Mouse (Mus musculus) liver, embryonic 12.5 days (tissue): ENCODE results near the gene Flvcr2. TPM values are rescaled to one million over a fixed set of nuclear protein-coding genes. Genes with fewer than 3 reads are reported as not detected.
"Not testable (repeated sequence)": the region's sequence is repeated elsewhere in the genome, so short reads cannot be mapped to it uniquely, and the experiment has no call there.

Source experiments
- ATAC-seq: fragments of 200-750 bp; cut with Nextera tagmentation; 2 replicates; pipeline ENCODE4 v1.8.0; 2017; ENCODE audit warnings: moderate number of reproducible peaks, mild to moderate bottlenecking, moderate library complexity
- H3K27ac ChIP-seq: fragments of 300-500 bp; sonication (generic); 2 replicates; pipeline ENCODE4 v1.5.1; 2016; ENCODE audit warnings: mild to moderate bottlenecking
- H3K27me3 ChIP-seq: fragments of 300-500 bp; sonication (generic); replicated peaks from 2 replicates; pipeline ENCODE4 v1.6.1; 2016; ENCODE audit warnings: mild to moderate bottlenecking, moderate library complexity
- H3K36me3 ChIP-seq: fragments of 300-500 bp; sonication (generic); 2 replicates; pipeline ENCODE4 v1.6.1; 2016; ENCODE audit warnings: mild to moderate bottlenecking, moderate library complexity
- H3K4me1 ChIP-seq: fragments of 300-500 bp; sonication (generic); 2 replicates; pipeline ENCODE4 v1.6.1; 2016
- H3K4me2 ChIP-seq: fragments of 300-500 bp; sonication (generic); 2 replicates; pipeline ENCODE4 v1.6.1; 2016; ENCODE audit warnings: mild to moderate bottlenecking, moderate library complexity
- H3K4me3 ChIP-seq: fragments of 300-500 bp; sonication (generic); 2 replicates; pipeline ENCODE4 v1.5.1; 2016; ENCODE audit warnings: mild to moderate bottlenecking, moderate library complexity
- H3K9ac ChIP-seq: fragments of 300-500 bp; sonication (generic); 2 replicates; pipeline ENCODE4 v1.6.1; 2016; ENCODE audit warnings: mild to moderate bottlenecking, moderate library complexity
- H3K9me3 ChIP-seq: fragments of 300-500 bp; sonication (generic); replicated peaks from 2 replicates; pipeline ENCODE4 v1.6.1; 2016; ENCODE audit warnings: mild to moderate bottlenecking, moderate library complexity
- WGBS: fragments of 180-500 bp; shearing (Covaris S2); methylation state at CpG from one replicate; pipeline ENCODE4 v1.1.7; 2016; ENCODE audit not compliant: insufficient replicate concordance; 5-methylcytosine and 5-hydroxymethylcytosine counted together
- polyA plus RNA-seq: library from polyadenylated mRNA; unstranded; fragments of >200 nt; fragmentation: Nextera tagmentation; extraction: Ambion mirVana; gene quantifications from 2 replicates; pipeline ENCODE4 v1.2.1, GENCODE M21; 2016

Gene Flvcr2
- 3.7 and 4.3 TPM in 2 replicates for polyA plus RNA-seq

- Histone ChIP-seq H3K9ac (peak within 1 kb of the TSS; percentile 48), H3K4me2 (peak within 1 kb of the TSS; percentile 77), H3K4me3 (peak within 1 kb of the TSS; percentile 49), H3K27ac (no peak within 1 kb of the TSS), H3K4me1 (peaks cover 11% of the 10 kb centered on the region), H3K9me3 (no peaks in the 10 kb centered on the region), H3K36me3 (no peaks in the 10 kb centered on the region), H3K27me3 (peaks cover 43% of the 10 kb centered on the region)
- peak; percentile 66 for ATAC-seq
- WGBS = 1% methylated on average over 51 of the region's 51 CpGs
These were observed at the start of gene Flvcr2 for GRCm38 (mm10) chr12:85745827-85746695. Gene Flvcr2 (plus strand): TSS chr12:85746539.

GRCm38 (mm10) chr12:85698179-85698578, 48.2 kb upstream of the Flvcr2 start:
- ATAC-seq = peak; percentile 88
- H3K27ac ChIP-seq, H3K9ac ChIP-seq, H3K9me3 ChIP-seq, H3K4me3 ChIP-seq, H3K4me1 ChIP-seq, H3K36me3 ChIP-seq, H3K27me3 ChIP-seq: not testable (repeated sequence)
- 49% methylated on average over 14 of the region's 37 CpGs for WGBS
- H3K4me2 ChIP-seq = peak overlapping the region; percentile 45

- H3K4me2 ChIP-seq = no peak overlapping the region
- H3K4me1 ChIP-seq = peaks cover 11% of the 10 kb centered on the region
- H3K27ac ChIP-seq = no peak overlapping the region
- 68% methylated on average over 6 of the region's 6 CpGs for WGBS
- no peaks in the 10 kb centered on the region for H3K9me3 ChIP-seq
- no peak for ATAC-seq
- no peaks in the 10 kb centered on the region for H3K27me3 ChIP-seq
- no peak overlapping the region for H3K4me3 ChIP-seq
- no peak overlapping the region for H3K9ac ChIP-seq
- no peaks in the 10 kb centered on the region for H3K36me3 ChIP-seq
These were observed 46.0 kb upstream of the Flvcr2 start for GRCm38 (mm10) chr12:85700191-85700841.

- 79% methylated on average over 7 of the region's 7 CpGs for WGBS
- Histone ChIP-seq H3K9me3 (no peaks in the 10 kb centered on the region), H3K4me3 (no peak overlapping the region), H3K4me2 (no peak overlapping the region), H3K36me3 (no peaks in the 10 kb centered on the region), H3K27ac (no peak overlapping the region), H3K9ac (no peak overlapping the region), H3K27me3 (no peaks in the 10 kb centered on the region), H3K4me1 (peaks cover 16% of the 10 kb centered on the region)
- no peak for ATAC-seq
These were observed 45.5 kb upstream of the Flvcr2 start for GRCm38 (mm10) chr12:85700842-85701223.

- WGBS = 74% methylated on average over 15 of the region's 15 CpGs
- ATAC-seq = no peak
- Histone ChIP-seq H3K9me3 (no peaks in the 10 kb centered on the region), H3K27ac (no peak overlapping the region), H3K36me3 (no peaks in the 10 kb centered on the region), H3K4me3 (no peak overlapping the region), H3K4me1 (peaks cover 19% of the 10 kb centered on the region), H3K27me3 (peaks cover 7% of the 10 kb centered on the region; the same call in 1 of the 2 replicates), H3K9ac (no peak overlapping the region), H3K4me2 (no peak overlapping the region)
These were observed 43.9 kb upstream of the Flvcr2 start for GRCm38 (mm10) chr12:85702166-85703055.

GRCm38 (mm10) chr12:85703507-85703906, 42.8 kb upstream of the Flvcr2 start:
- Histone ChIP-seq H3K9ac (no peak overlapping the region), H3K27me3 (peaks cover 11% of the 10 kb centered on the region; the same call in 1 of the 2 replicates), H3K9me3 (no peaks in the 10 kb centered on the region), H3K4me1 (peaks cover 19% of the 10 kb centered on the region), H3K4me2 (no peak overlapping the region), H3K27ac (no peak overlapping the region), H3K36me3 (no peaks in the 10 kb centered on the region), H3K4me3 (no peak overlapping the region)
- no peak for ATAC-seq
- WGBS = 63% methylated on average over 3 of the region's 3 CpGs

- WGBS = 34% methylated on average over 7 of the region's 7 CpGs
These were observed 41.8 kb upstream of the Flvcr2 start for GRCm38 (mm10) chr12:85704566-85704965.

GRCm38 (mm10) chr12:85705002-85705830, 41.1 kb upstream of the Flvcr2 start:
- Histone ChIP-seq H3K27ac (peak overlapping the region; percentile 82), H3K9me3 (no peaks in the 10 kb centered on the region), H3K27me3 (peaks cover 11% of the 10 kb centered on the region; the same call in 1 of the 2 replicates), H3K4me1 (peaks cover 19% of the 10 kb centered on the region), H3K4me2 (peak overlapping the region; percentile 78), H3K9ac (peak overlapping the region; percentile 63), H3K4me3 (peak overlapping the region; percentile 56), H3K36me3 (no peaks in the 10 kb centered on the region)
- ATAC-seq = peak; percentile 87
- WGBS = 2% methylated on average over 20 of the region's 20 CpGs

More at GRCm38 (mm10) chr12:85704566-85704965, 41.8 kb upstream of the Flvcr2 start:
- peak overlapping the region; percentile 82 for H3K27ac ChIP-seq
- H3K27me3 ChIP-seq = peaks cover 11% of the 10 kb centered on the region; the same call in 1 of the 2 replicates
- peak overlapping the region; percentile 78 for H3K4me2 ChIP-seq
- peaks cover 19% of the 10 kb centered on the region for H3K4me1 ChIP-seq
- no peak for ATAC-seq
- no peak overlapping the region for H3K9ac ChIP-seq
- H3K4me3 ChIP-seq = peak overlapping the region; percentile 56; the same call in 1 of the 2 replicates
- H3K9me3 ChIP-seq = no peaks in the 10 kb centered on the region
- H3K36me3 ChIP-seq = no peaks in the 10 kb centered on the region

- H3K9ac ChIP-seq = peak overlapping the region; percentile 63
- no peak for ATAC-seq
- H3K9me3 ChIP-seq = no peaks in the 10 kb centered on the region
- peak overlapping the region; percentile 82 for H3K27ac ChIP-seq
- H3K4me2 ChIP-seq = peak overlapping the region; percentile 78
- 22% methylated on average over 17 of the region's 17 CpGs for WGBS
- H3K4me3 ChIP-seq = peak overlapping the region; percentile 56
- peaks cover 19% of the 10 kb centered on the region for H3K4me1 ChIP-seq
- H3K36me3 ChIP-seq = no peaks in the 10 kb centered on the region
- H3K27me3 ChIP-seq = peaks cover 11% of the 10 kb centered on the region; the same call in 1 of the 2 replicates
These were observed 40.4 kb upstream of the Flvcr2 start for GRCm38 (mm10) chr12:85705831-85706530.

- no peak for ATAC-seq
- Histone ChIP-seq H3K36me3 (no peaks in the 10 kb centered on the region), H3K9me3 (no peaks in the 10 kb centered on the region), H3K9ac (no peak overlapping the region), H3K4me3 (no peak overlapping the region), H3K27ac (no peak overlapping the region), H3K27me3 (peaks cover 11% of the 10 kb centered on the region; the same call in 1 of the 2 replicates), H3K4me1 (peaks cover 19% of the 10 kb centered on the region), H3K4me2 (no peak overlapping the region)
- 74% methylated on average over 4 of the region's 4 CpGs for WGBS
These were observed 39.4 kb upstream of the Flvcr2 start for GRCm38 (mm10) chr12:85706906-85707305.
